Mouse (Mus musculus) intestine, embryonic 14.5 days (tissue): ENCODE measurements around the gene Krtcap2. TPM values are rescaled to one million over a fixed set of nuclear protein-coding genes. Genes with fewer than 3 reads are reported as not detected.

Experiments used
- ATAC-seq: fragments of 200-750 bp; cut with Nextera tagmentation; replicated peaks from 2 replicates; pipeline ENCODE4 v1.8.0; 2017; ENCODE audit warnings: low read depth, moderate number of reproducible peaks, moderate TSS enrichment, moderate library complexity; ENCODE audit not compliant: low FRiP score, low TSS enrichment
- DNase-seq: peaks from one replicate; pipeline ENCODE4 v3.0.0-alpha.2; 2018; ENCODE audit warnings: low spot score
- H3K27ac ChIP-seq: fragments of 300-500 bp; sonication (generic); 2 replicates; pipeline ENCODE4 v1.5.1; 2014; ENCODE audit warnings: low read depth, mild to moderate bottlenecking, control low read depth
- H3K27me3 ChIP-seq: fragments of 300-500 bp; sonication (generic); replicated peaks from 2 replicates; pipeline ENCODE4 v1.6.1; 2014; ENCODE audit warnings: low read length, control low read depth; ENCODE audit not compliant: control insufficient read depth, insufficient read depth
- H3K36me3 ChIP-seq: fragments of 300-500 bp; sonication (generic); 2 replicates; pipeline ENCODE4 v1.6.1; 2014; ENCODE audit warnings: low read length, control low read depth; ENCODE audit not compliant: control insufficient read depth, insufficient read depth
- H3K4me1 ChIP-seq: fragments of 300-500 bp; sonication (generic); replicated peaks from 2 replicates; pipeline ENCODE4 v1.6.1; 2014; ENCODE audit warnings: low read length, control low read depth, mixed read lengths; ENCODE audit not compliant: control insufficient read depth, insufficient read depth
- H3K4me2 ChIP-seq: fragments of 300-500 bp; sonication (generic); 2 replicates; pipeline ENCODE4 v1.6.1; 2014; ENCODE audit warnings: low read length
- H3K4me3 ChIP-seq: fragments of 300-500 bp; sonication (generic); 2 replicates; pipeline ENCODE4 v1.5.1; 2014; ENCODE audit warnings: low read depth, low read length, control low read depth, mixed read lengths
- H3K9ac ChIP-seq: fragments of 300-500 bp; sonication (generic); 2 replicates; pipeline ENCODE4 v1.6.1; 2014; ENCODE audit warnings: mild to moderate bottlenecking, low read length
- H3K9me3 ChIP-seq: fragments of 300-500 bp; sonication (generic); 2 replicates; pipeline ENCODE4 v1.6.1; 2016; ENCODE audit warnings: low read length, control low read depth; ENCODE audit not compliant: control insufficient read depth
- WGBS: fragments of 180-500 bp; shearing (Covaris S2); extraction: QIAGEN DNeasy Blood & Tissue Kit; methylation state at CpG from one replicate; pipeline ENCODE4 v1.1.7; 2014; 5-methylcytosine and 5-hydroxymethylcytosine counted together
- polyA plus RNA-seq: library from polyadenylated mRNA; unstranded; fragments of >200 nt; fragmentation: Nextera tagmentation; extraction: Ambion mirVana; gene quantifications from 2 replicates; pipeline ENCODE4 v1.2.1, GENCODE M21; 2014

The Krtcap2 gene
- polyA plus RNA-seq, 1 experiment from 2014 or later = 346 TPM

DNA sequence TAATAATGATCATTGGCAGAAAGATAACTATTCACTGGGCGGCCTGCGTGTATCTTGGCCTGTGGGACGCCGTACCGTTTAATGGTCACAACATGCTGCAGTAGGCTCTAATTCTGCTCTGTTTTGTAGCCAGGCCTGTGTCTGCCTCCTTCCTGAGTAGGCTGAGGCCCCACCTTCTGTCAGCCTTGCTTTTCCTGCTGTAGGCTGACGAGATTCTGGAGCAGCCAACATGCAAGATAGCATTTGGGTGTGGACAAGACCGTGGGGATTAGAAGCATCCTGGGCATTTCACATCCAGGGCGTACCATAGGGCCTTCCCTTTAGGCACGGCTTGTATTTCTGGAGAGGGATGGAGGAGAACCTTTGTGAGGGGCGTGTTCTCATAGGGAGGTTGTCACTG lies 16.7 kb downstream of the Krtcap2 start:
- H3K9me3 ChIP-seq = no peaks in the 10 kb centered on the region
- H3K4me1 ChIP-seq = peaks cover 11% of the 10 kb centered on the region
- ATAC-seq = no peak
- no peak overlapping the region for H3K27ac ChIP-seq
- no peak overlapping the region for H3K9ac ChIP-seq
- H3K27me3 ChIP-seq = no peaks in the 10 kb centered on the region
- no peak overlapping the region for H3K4me2 ChIP-seq
- 70% methylated on average over 10 of the region's 10 CpGs for WGBS
- no peaks in the 10 kb centered on the region for H3K36me3 ChIP-seq
- no peak for DNase-seq
- no peak overlapping the region for H3K4me3 ChIP-seq

DNA sequence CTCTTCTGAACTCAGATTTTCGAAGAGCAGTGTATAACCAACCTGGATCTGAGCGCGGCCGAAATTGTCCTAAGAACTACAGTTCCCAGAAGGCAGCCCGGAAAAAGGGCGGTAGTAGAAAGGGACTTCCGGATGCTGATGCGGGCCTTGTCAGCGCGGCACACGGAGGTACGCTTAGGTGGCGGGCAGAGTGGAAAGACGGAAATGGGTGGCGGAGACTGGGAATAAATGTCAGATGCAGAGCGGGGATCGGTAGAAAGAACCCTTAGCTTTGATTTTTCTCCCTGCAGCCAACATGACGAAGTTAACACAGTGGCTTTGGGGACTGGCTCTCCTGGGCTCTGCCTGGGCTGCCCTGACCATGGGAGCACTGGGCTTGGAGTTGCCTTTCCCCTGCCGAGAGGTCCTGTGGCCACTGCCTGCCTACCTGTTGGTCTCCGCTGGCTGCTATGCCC lies 20.7 kb downstream of the Krtcap2 start:
- Histone ChIP-seq H3K27ac (peak overlapping the region; percentile 38; the same call in 1 of the 2 replicates), H3K9me3 (no peaks in the 10 kb centered on the region), H3K4me3 (peak overlapping the region; percentile 71), H3K27me3 (no peaks in the 10 kb centered on the region), H3K4me2 (peak overlapping the region; percentile 62), H3K36me3 (no peaks in the 10 kb centered on the region; the same call in 1 of the 2 replicates), H3K4me1 (peaks cover 36% of the 10 kb centered on the region), H3K9ac (peak overlapping the region; percentile 62)
- ATAC-seq (peak; percentile 64), DNase-seq (peak; percentile 81)
- WGBS = under 1% methylated on average over 20 of the region's 20 CpGs

DNA sequence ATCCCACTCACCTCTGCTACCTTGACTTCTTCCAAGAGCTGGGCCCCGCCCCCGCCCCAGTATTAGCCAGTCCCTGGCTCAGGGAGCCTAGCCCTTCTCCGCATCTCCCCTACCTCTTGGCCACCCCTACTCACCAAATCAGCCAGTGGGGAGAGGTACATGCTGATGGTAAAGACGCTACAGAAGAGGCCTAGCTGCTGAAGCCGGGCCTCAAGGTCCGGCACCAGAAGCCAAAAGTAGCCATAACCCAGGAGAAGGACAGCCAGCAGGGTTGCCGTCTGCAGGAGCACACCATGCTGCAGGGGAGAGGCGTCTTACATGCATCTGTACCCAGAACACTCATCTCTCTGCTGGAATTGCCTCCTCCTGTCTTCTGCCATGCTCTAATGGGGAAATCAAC lies 23.1 kb downstream of the Krtcap2 start:
- Histone ChIP-seq H3K9ac (no peak overlapping the region), H3K4me1 (peaks cover 36% of the 10 kb centered on the region), H3K4me2 (no peak overlapping the region), H3K36me3 (peaks cover 10% of the 10 kb centered on the region), H3K27ac (no peak overlapping the region), H3K27me3 (no peaks in the 10 kb centered on the region), H3K4me3 (no peak overlapping the region), H3K9me3 (no peaks in the 10 kb centered on the region)
- WGBS = 59% methylated on average over 8 of the region's 8 CpGs
- ATAC-seq (no peak), DNase-seq (no peak)

DNA sequence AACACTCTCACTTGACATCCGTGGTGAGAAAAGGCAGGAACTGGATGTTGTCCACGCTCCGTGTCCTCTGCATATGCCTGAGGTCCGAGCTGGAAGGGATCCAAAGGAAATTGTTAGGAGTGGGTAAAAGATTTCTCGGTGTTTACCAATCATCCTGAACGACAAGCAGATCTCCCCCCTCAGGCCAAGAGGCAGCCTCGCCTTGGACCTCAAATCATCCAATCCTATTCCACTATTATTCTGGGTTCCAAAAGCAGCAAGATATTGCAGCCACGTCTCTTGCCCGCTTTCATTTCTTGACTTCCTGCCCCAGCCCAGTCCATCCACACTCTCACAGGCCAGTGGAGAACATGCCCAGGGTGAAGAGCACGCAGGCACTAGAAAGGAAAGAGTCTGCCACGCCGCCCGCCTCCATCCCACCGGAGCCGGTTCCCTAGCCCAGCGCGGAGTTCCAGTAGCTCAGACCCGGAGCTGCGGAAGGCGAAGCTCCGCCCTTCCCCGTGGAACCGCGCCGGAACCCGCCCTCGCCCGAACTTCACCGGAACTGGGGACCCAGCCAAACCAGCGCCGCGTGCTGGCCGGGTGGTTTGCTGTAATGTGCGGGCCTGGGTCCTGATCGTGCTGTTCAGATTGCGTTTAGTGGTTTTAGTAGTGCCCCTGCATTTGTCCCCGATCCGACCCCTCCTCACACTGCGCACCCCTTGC lies 24.4 kb downstream of the Krtcap2 start, which contains the start of gene Slc50a1:
TSS of gene Slc50a1 (minus strand) at position 520 of the 705 bp plus-strand sequence.
- DNase-seq (peak; percentile 88), ATAC-seq (peak; percentile 51; the same call in 1 of the 2 replicates)
- Histone ChIP-seq H3K9ac (peak within 1 kb of the TSS; percentile 69), H3K36me3 (peaks cover 15% of the 10 kb centered on the region), H3K9me3 (no peaks in the 10 kb centered on the region), H3K4me1 (peaks cover 36% of the 10 kb centered on the region), H3K27me3 (no peaks in the 10 kb centered on the region), H3K27ac (peak within 1 kb of the TSS; percentile 76), H3K4me3 (peak within 1 kb of the TSS; percentile 55), H3K4me2 (peak within 1 kb of the TSS; percentile 83)
- WGBS = under 1% methylated on average over 39 of the region's 39 CpGs

DNA sequence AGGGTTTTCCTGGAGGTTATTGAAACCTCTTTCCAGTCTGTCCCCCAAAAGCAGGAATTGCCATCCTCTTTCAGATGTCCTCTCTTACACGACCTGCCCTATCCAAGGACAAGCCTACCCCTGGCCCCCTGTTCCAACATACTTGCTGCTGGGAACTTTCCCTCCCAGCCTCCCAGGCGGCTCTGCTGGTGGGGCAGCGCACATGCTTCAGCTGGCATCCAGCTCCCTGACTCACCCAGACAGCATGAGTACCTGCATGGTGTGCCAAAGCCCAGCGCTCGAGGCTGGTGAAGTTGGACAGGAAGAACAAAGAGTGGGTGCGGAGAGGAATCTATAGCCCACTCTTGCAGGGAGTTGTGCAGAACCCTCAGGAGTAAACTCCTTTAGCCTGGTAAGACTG lies 25.1 kb downstream of the Krtcap2 start:
- Histone ChIP-seq H3K9ac (peak overlapping the region; percentile 69), H3K36me3 (peaks cover 22% of the 10 kb centered on the region), H3K4me2 (peak overlapping the region; percentile 83), H3K4me1 (peaks cover 35% of the 10 kb centered on the region), H3K4me3 (peak overlapping the region; percentile 55), H3K9me3 (no peaks in the 10 kb centered on the region), H3K27ac (peak overlapping the region; percentile 76; the same call in 1 of the 2 replicates), H3K27me3 (no peaks in the 10 kb centered on the region)
- ATAC-seq = no peak
- 77% methylated on average over 6 of the region's 6 CpGs for WGBS
- no peak for DNase-seq

DNA sequence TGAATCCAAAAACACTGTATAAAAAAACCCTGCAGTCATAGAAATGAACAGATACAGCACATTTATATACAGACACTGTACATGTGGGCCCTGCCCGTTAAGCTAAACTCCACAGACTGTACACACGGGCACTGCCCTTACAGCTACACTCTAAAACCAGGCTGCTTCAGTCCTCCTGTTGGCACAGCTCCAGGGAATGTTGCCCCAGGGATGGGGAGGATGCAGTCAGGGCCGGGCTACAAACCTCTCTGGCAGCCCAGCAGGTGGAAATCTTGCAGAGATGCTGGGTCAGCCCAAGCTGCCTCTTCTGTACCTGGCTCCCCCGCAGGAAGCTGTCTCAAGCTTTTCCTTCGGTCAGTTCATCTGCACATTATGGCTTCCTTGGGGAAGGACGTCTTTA lies 26.0 kb downstream of the Krtcap2 start:
- no peak overlapping the region for H3K4me2 ChIP-seq
- ATAC-seq (no peak), DNase-seq (no peak)
- peaks cover 33% of the 10 kb centered on the region for H3K4me1 ChIP-seq
- no peak overlapping the region for H3K27ac ChIP-seq
- peaks cover 25% of the 10 kb centered on the region for H3K36me3 ChIP-seq
- no peak overlapping the region for H3K4me3 ChIP-seq
- no peaks in the 10 kb centered on the region for H3K27me3 ChIP-seq
- no peak overlapping the region for H3K9ac ChIP-seq
- 74% methylated on average over 6 of the region's 6 CpGs for WGBS
- H3K9me3 ChIP-seq = no peaks in the 10 kb centered on the region

DNA sequence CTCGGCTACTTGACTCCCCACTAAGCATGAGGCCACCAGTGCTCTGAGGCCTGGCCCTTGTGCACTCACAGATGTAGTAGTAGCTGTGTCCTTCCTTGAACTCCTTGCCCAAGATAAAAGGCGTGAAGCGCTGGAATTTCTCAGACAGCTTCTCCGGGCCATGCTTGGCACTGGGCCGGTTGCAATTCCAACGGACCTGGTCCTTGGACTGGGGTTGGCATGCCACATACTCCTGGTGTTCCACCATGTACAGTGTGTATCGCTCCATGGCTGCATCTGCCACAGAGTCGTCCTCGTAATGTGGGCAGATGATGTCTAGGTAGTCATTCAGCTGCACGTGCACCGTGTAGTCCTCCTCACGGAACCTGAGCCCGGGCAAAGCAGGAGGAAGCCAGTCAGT lies 30.3 kb downstream of the Krtcap2 start:
- Histone ChIP-seq H3K36me3 (peaks cover 25% of the 10 kb centered on the region), H3K27me3 (no peaks in the 10 kb centered on the region), H3K4me2 (no peak overlapping the region), H3K27ac (no peak overlapping the region), H3K9ac (no peak overlapping the region), H3K4me3 (no peak overlapping the region), H3K9me3 (no peaks in the 10 kb centered on the region), H3K4me1 (peaks cover 34% of the 10 kb centered on the region)
- DNase-seq (no peak), ATAC-seq (no peak)
- 91% methylated on average over 13 of the region's 13 CpGs for WGBS

DNA sequence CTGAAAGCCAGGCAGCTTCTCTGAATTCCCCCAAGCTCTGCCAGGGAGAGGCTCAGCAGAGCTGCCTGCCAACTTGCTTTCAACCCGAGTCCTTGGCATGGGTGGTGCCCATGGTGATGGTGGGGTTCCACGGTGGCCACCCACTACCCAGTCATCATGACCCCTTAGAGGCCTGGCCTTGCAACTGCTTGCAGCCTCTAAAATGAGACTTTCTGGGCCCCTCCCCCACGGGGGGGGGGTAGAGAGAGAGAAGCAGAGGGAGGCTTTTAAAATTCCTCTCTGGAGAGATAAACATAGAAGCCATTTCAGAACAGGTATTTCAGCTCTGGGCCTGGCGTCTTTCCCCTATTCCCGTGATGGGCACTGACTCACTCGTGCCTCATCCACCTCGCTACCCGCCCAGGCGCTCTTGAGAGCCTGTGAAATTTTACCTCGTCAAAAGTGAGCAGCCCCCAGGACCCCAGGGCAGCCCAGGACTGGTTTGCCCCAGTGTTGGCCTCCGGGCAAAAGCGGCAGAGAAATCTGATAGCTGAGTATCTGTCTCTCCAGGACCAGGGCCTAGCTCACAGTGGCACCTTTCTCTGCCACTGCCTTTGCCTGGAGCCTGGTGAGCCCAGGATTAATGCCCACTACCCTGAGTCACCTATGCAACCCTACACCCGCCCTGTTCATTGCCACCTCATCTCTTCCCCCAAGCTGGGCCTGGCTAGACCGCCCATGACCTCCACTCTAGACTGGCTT lies 31.7 kb downstream of the Krtcap2 start:
- ATAC-seq = no peak
- Histone ChIP-seq H3K4me2 (peak overlapping the region; percentile 71), H3K9ac (peak overlapping the region; percentile 64), H3K4me1 (peaks cover 44% of the 10 kb centered on the region), H3K36me3 (peaks cover 20% of the 10 kb centered on the region; the same call in 1 of the 2 replicates), H3K27me3 (0 out of 2 replicates have a peak, but pooled peaks cover 4% of the 10 kb centered on the region), H3K9me3 (no peaks in the 10 kb centered on the region), H3K4me3 (peak overlapping the region; percentile 61), H3K27ac (peak overlapping the region; percentile 43)
- WGBS = 24% methylated on average over 14 of the region's 14 CpGs
- peak; percentile 64 for DNase-seq
